Mouse (Mus musculus) neutrophil, adult 59 days (primary cell): Measurements from ENCODE around the gene Surf4. TPM values are rescaled to one million over a fixed set of nuclear protein-coding genes. Genes with fewer than 3 reads are reported as not detected.

Source experiments
- total RNA-seq, 2 experiments: library from RNA; stranded (reverse); gene quantifications; 1 replicate in 1 of 2; 2 replicates in 1 of 2; pipeline ENCODE4 v1.2.4; 2023

Gene Surf4
- 100 to 1,000 TPM in 1 of 2 experiments, 10 to 100 TPM in 1; 93.0 to 109 TPM for total RNA-seq

DNA sequence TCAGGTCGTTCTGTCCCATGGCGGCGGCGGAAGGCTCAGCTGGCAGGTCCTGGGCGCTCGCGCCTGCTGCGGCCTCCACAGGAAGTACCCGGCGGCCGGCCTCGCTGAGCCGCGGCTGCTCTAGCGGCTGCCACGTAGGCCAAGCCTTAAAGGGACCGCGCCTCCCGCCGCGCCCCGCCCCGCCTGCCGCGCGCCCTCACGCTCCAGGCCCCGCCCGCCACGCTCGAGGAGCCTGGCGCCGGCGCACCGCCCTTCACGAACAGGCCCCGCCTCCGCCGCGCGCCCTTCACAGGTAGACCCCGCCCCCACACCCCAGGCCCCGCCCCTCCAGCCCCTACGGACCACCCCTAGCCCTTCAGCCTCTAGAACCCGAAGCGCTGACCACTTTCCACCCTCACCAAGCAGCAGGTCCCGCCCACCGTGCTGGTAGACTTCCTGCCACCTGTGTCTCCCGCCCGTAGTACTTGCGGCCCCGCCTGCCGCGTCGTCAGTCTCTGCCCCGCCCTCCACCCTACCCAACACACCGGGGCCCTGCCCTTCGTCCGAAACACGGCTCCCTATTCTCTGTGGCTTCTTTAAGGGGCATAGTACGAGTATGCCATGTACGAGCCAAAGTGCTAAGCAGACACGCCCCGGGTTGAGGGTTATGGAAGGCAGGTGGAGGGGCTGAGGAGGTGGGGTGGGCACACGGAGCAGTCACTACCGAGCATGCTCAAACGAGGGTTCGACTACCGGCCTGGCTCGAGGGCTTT lies at the start of gene Surf4, which contains the start of gene Stkld1:
TSS of gene Surf4 (minus strand) at position 625 of the 752 bp plus-strand sequence.
TSS of gene Stkld1 (plus strand) at position 744 of the 752 bp plus-strand sequence.

DNA sequence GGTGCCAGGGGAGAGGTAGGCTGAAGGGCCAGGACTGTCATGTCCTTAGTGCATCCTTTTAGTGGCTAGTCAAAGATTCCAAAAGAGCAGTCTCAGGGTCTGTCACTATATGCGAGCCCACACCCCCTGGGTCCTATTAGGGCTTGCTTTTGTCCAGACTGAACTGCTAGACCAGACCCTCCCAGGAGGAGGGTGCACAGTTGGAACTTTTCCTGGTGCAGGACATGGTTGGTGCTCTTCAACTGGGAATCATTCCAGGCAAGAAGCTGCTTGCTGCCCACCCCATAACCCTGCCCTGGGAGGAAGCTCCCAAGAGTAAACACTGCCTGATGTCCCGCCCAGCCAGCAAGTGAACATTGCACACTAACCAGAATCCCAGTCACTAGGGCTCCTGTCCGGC lies 39.4 kb upstream of the Surf4 start, which contains the start of gene Adamts13:
TSS of gene Adamts13 (plus strand) at position 301 of the 400 bp plus-strand sequence.

DNA sequence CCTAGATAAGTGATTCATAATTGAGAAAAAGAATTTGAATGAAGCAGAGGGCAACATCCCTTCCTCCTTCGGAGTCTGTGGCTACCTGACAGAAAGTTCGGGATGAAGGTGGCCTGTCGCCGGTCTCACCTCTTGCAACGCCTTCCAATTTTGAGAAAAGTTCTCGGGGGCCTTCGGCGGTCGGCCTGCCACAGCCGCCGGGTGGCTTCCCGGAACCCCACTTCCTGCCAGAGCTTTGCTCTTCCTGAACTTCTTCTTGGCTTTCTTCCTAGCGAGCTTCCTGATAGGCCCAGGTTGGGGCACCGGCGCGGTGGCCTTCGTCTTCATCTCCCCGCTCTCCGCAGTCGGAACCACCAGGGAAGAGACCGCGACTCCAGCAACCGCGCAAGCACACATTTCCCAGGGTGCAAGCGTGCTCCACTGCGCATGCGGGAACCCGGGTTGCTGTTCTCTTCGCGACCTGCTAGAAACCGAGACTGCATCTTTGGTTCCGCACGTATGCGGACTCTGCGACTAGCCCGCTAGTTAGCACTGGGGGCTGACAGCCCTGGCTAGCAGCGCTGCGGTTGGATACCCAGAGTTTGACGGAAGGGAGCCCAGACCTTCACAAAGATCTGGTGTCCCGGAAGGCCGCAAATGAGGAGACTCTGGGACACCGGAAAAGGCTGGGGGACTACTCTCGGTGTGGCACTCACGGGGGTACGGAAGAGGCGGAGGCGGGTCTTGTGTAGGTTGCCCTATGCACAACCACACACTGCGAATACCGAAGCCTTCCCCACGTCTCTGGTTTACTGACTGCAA lies 30.4 kb upstream of the Surf4 start, which contains the start of gene Rexo4:
TSS of gene Rexo4 (minus strand) at position 464 of the 801 bp plus-strand sequence.

DNA sequence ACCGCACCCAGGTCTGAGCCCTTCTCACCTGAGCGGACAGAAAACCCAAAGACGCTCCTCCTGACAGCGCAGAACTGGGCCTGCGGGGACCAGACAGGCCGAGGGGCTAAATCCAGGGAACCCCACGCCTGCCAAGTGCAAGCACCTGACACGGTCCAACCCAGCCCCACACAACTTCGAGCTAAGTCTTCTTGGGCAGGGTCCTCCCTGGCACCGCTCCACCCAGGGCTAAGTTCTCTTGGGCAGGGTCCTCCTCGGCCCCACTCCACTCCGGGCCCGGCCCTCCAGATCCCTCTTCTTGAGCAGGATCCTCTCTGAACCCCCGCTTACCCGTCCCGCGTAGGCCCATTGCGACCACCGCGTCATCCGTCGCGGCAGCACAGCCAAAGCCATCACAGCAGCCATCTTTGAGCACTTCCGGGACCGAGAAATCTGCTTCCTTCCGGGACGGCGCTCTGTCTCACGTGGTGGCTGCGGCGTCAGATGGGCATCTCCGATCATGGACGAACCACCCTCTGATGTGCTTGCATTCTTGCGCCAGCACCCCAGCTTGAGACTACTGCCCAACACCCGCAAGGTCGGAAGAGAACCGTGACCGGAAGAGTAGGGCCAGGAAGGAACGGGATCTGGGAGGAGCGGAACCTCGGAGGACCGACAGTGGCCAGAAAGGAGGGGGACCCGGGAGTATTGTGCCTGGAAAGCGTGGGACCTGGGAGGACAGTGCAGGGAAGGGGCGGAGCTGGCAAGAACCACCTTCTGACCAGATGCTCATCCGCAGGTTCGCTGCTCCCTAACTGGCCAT lies 17.6 kb downstream of the Surf4 start, which contains the start of the genes Surf2 and Surf1:
TSS of gene Surf2 (plus strand) at position 441 of the 802 bp plus-strand sequence.
TSS of gene Surf1 (minus strand) at position 604 of the 802 bp plus-strand sequence.

DNA sequence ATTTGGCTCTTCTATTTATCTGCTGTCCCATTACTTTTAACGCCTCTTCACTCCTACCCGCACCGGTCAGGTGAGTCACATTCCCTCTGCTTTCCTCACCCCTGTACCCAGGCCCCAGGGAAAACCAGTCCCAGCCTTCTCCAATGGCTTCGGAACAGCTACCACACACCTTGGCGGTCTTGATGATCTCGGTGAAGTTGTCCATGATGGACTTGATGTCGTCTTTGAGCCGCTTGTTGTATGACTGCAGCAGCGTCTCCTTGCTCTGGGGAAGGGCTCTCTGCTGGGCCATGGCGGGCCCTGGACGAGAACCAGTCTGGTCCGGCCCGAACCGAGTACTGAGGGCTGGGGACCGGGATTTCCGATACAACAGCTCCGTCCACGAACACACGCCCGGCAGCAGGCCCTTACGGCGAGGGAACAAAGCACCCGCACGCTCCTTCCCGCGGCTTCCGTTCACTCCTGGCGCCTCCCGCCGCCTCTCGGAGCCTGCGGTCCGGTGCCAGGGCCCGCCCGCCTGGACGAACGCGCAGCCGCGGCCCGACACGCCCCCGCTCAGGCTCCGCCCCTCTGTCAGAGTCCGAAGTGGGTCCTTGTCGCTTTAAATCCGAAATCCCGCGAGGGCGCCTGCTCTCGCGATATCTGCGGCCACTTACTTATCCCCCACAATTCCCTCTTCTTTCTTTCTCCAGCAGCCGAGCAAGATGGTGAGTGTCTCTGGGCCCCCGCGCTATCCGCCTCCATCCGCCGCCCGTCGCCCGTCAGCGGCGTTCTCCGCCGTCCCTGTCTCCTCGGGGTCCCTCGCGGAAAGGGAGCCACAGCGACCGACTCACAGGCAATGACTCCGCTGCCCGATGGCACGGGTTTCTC lies 23.4 kb downstream of the Surf4 start, which contains the start of the genes Med22 and Rpl7a:
TSS of gene Med22 (minus strand) at position 554 of the 870 bp plus-strand sequence.
TSS of gene Rpl7a (plus strand) at position 641 of the 870 bp plus-strand sequence.

DNA sequence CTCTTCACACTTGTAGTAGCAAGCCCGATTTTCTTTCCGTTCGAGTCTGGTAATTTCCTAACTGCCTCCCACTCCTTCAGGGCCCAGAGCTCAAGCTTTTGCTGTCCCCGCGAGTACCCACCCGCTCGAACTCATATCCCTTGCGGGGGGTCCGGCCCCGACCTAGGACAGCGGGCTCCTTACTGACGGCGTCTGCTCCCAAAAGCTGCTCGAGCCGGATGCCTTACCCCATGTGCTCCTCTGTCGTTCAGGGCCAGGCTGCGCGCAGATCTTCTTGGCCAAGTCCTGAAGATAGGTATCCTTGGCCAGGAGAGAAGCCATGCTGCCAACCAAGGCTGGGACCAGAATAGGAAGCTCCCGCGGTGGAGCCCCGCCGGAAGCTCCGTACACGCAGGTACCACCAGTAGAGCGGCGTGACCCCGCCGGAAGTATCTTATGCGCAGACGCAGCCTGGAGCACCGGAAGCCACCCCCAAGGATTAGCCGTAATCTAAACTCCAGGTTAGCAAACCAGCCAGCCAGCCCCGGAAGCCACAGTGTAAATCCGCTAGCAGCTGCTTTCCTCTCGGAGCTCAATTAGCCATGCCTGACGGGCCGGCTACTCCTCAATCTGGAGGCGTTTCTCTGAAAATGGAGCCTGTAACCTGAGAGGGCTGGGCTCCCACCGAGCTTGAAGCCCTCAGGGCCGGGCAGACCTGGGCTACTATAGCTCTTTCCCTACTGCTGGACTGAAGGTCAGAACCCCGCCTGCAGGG lies 31.1 kb downstream of the Surf4 start, which contains the start of gene Surf6:
TSS of gene Surf6 (minus strand) at position 413 of the 754 bp plus-strand sequence.

Other genes with a start within 250 kb of the Surf4 start
- gene Abo, start 68.9 kb downstream of the Surf4 start, total RNA-seq: not detected
- 10 to 100 TPM; 15.8 to 19.1 TPM for gene Surf6, start 31.0 kb downstream of the Surf4 start, total RNA-seq
- 10 to 100 TPM; 22.3 to 25.3 TPM for gene Med22, start 23.3 kb downstream of the Surf4 start, total RNA-seq
- 100 to 1,000 TPM; 351 to 391 TPM for gene Rpl7a, start 23.2 kb downstream of the Surf4 start, total RNA-seq
- gene Surf2, start 17.6 kb downstream of the Surf4 start, total RNA-seq: 10 to 100 TPM; 12.3 to 15.2 TPM
- 10 to 100 TPM; 44.7 to 49.2 TPM for gene Surf1, start 17.4 kb downstream of the Surf4 start, total RNA-seq
- not detected for gene Stkld1, start 119 bp upstream of the Surf4 start, total RNA-seq
- 10 to 100 TPM; 23.1 to 23.8 TPM for gene Rexo4, start 30.5 kb upstream of the Surf4 start, total RNA-seq
- gene Adamts13, start 39.5 kb upstream of the Surf4 start, total RNA-seq: not detected
- 10 to 100 TPM in 1 of 2 experiments, 1 to 10 TPM in 1; 9.1 to 15.3 TPM for gene Cacfd1, start 76.0 kb upstream of the Surf4 start, total RNA-seq
- 10 to 100 TPM; 78.7 to 96.5 TPM for gene Slc2a6, start 94.1 kb upstream of the Surf4 start, total RNA-seq
- gene Mymk, start 138.3 kb upstream of the Surf4 start, total RNA-seq: not detected
- not detected for gene Adamtsl2, start 145.5 kb upstream of the Surf4 start, total RNA-seq
- not detected for gene Fam163b, start 208.6 kb upstream of the Surf4 start, total RNA-seq
- not detected for gene Dbh, start 231.3 kb upstream of the Surf4 start, total RNA-seq